9 mouse cellular contexts compared by ENCODE assay signal in genomic region chr1:170655280-170655917, GRCm38 (mm10). TPM values are rescaled to one million over a fixed set of nuclear protein-coding genes. Genes with fewer than 3 reads are reported as not detected.
A peak's percentile ranks its signal among the peaks of the same experiment; 100 is the strongest.
DNase-seq lines count a peak whose midpoint lies in the region; ATAC-seq and TF ChIP-seq lines count a peak whose summit lies in the region.
"Had no signal": no experiment of that assay in that cellular context is flagged by ENCODE, and none has a peak within 500 bp of the region (broad histone marks: within the 10 kb centered on the region; RNA-seq: fewer than 3 reads in every experiment).

No protein-coding gene starts in this region.

- no peak overlapping the region for H3K9ac ChIP-seq in midbrain, embryonic 16.5 days (ENCODE audit: low read depth, low read length)
- H3K9ac ChIP-seq in stomach, postnatal 0 days (ENCODE audit: low read length) = no peak overlapping the region

- peaks cover 42% of the 10 kb centered on the region for H3K4me1 ChIP-seq in midbrain, embryonic 10.5 days
- H3K4me1 ChIP-seq in midbrain, embryonic 16.5 days (ENCODE audit: control insufficient read depth, insufficient read depth, low read length) = no peaks in the 10 kb centered on the region
- no peaks in the 10 kb centered on the region for H3K4me1 ChIP-seq in stomach, postnatal 0 days (replicated peaks; ENCODE audit: control insufficient read depth, insufficient read depth)

- intact Hi-C loops in left cerebral cortex, postnatal 4 days (cut with DNase I) = no loop called here

- peak overlapping the region; percentile 7 for H3K27ac ChIP-seq in midbrain, embryonic 10.5 days (replicated peaks)
- H3K27ac ChIP-seq in midbrain, embryonic 16.5 days (ENCODE audit: low read length) = no peak overlapping the region
- no peak overlapping the region for H3K27ac ChIP-seq in stomach, postnatal 0 days (replicated peaks)

- H3K27me3 ChIP-seq in midbrain, embryonic 10.5 days (ENCODE audit: low read depth, poor library complexity, severe bottlenecking) = no peaks in the 10 kb centered on the region
- H3K27me3 ChIP-seq in midbrain, embryonic 16.5 days (ENCODE audit: control insufficient read depth, insufficient read depth, low read depth, low read length) = no peaks in the 10 kb centered on the region
- no peaks in the 10 kb centered on the region for H3K27me3 ChIP-seq in stomach, postnatal 0 days (ENCODE audit: control insufficient read depth, insufficient read depth, low read length)

- no peak for TF ChIP-seq EP300 in stomach, postnatal 0 days (optimal IDR thresholded peaks at IDR 0.05)

- DNase-seq in cerebellum, postnatal 25 days = peak; percentile 29 to 46
- no peak for DNase-seq in cerebellum, adult 11-12 months
- peak; percentile 34 for DNase-seq in midbrain, embryonic 10.5 days (ENCODE audit: low spot score)
- DNase-seq in left cerebral cortex, postnatal 4 days = peak; percentile 56
- no peak for DNase-seq in stomach, postnatal 0 days (ENCODE audit: low spot score)
- no peak for DNase-seq in thymus, postnatal 4 days
- DNase-seq in right cerebral cortex, postnatal 14 days = no peak
- DNase-seq: thymus, postnatal 36 days had no signal

- no peak overlapping the region for H3K4me3 ChIP-seq in midbrain, embryonic 10.5 days
- no peak overlapping the region for H3K4me3 ChIP-seq in midbrain, embryonic 16.5 days (ENCODE audit: low read depth, low read length)
- H3K4me3 ChIP-seq in stomach, postnatal 0 days (ENCODE audit: low read depth, low read length) = no peak overlapping the region

- TF ChIP-seq CTCF in stomach, postnatal 0 days (IDR thresholded peaks at IDR 0.05; ENCODE audit: low read depth) = no peak

- no peaks in the 10 kb centered on the region for H3K9me3 ChIP-seq in midbrain, embryonic 10.5 days (replicated peaks)
- no peaks in the 10 kb centered on the region for H3K9me3 ChIP-seq in midbrain, embryonic 16.5 days (replicated peaks; ENCODE audit: control insufficient read depth, low read length, poor library complexity, severe bottlenecking)
- no peaks in the 10 kb centered on the region for H3K9me3 ChIP-seq in stomach, postnatal 0 days (ENCODE audit: control insufficient read depth, low read length)

- 72% methylated on average over 5 of the region's 5 CpGs for WGBS in midbrain, embryonic 10.5 days
- WGBS in midbrain, embryonic 16.5 days = 51% methylated on average over 5 of the region's 5 CpGs
- whole genome bisulfite sequencing in stomach, postnatal 0 days = 48% methylated on average over 5 of the region's 5 CpGs

- H3K36me3 ChIP-seq in midbrain, embryonic 10.5 days = no peaks in the 10 kb centered on the region
- H3K36me3 ChIP-seq in midbrain, embryonic 16.5 days (ENCODE audit: control insufficient read depth, insufficient read depth, low read length) = no peaks in the 10 kb centered on the region
- H3K36me3 ChIP-seq in stomach, postnatal 0 days (ENCODE audit: control insufficient read depth, insufficient read depth, low read length) = no peaks in the 10 kb centered on the region

- H3K4me2 ChIP-seq in midbrain, embryonic 16.5 days (ENCODE audit: low read length) = no peak overlapping the region
- H3K4me2 ChIP-seq in stomach, postnatal 0 days (replicated peaks; ENCODE audit: low read depth) = no peak overlapping the region

- ATAC-seq in midbrain, embryonic 16.5 days = no peak
- ATAC-seq in stomach, postnatal 0 days (ENCODE audit: low FRiP score, low TSS enrichment) = peak; percentile 25; the same call in 1 of the 2 replicates

RNA-seq across cellular contexts. Expression of gene Olfml2b, which starts 11.1 kb away (rescaled TPM):
- polyA plus RNA-seq in midbrain, embryonic 10.5 days (2016; fragmentation: Nextera tagmentation; extraction: Ambion mirVana) = 6.1 and 7.6 TPM in 2 replicates
- polyA plus RNA-seq in midbrain, embryonic 16.5 days (2015; fragmentation: Nextera tagmentation; extraction: Ambion mirVana) = 4.2 and 5.1 TPM in 2 replicates
- total RNA-seq in left cerebral cortex, postnatal 4 days (2021) = 1 to 10 TPM; 7.3 to 7.4 TPM
- polyA plus RNA-seq in stomach, postnatal 0 days (2015; fragmentation: Nextera tagmentation; extraction: Ambion mirVana) = 31.8 and 33.6 TPM in 2 replicates

Comparison
In these comparisons a context has a peak if more than half of its experiments do, and no peak if none do; other contexts are left out.
1. DNase-seq: peak in cerebellum, postnatal 25 days (2 of 2), midbrain, embryonic 10.5 days (single experiment) and left cerebral cortex, postnatal 4 days (single experiment); none in cerebellum, adult 11-12 months (single experiment), stomach, postnatal 0 days (single experiment), thymus, postnatal 4 days (single experiment) and right cerebral cortex, postnatal 14 days (single experiment).